Mouse (Mus musculus) inflammation-experienced regulatory T-cells, adult 16 weeks (primary cell): ENCODE data around the gene Sh3pxd2b. TPM values are rescaled to one million over a fixed set of nuclear protein-coding genes. Genes with fewer than 3 reads are reported as not detected.

Experiments used
- polyA plus RNA-seq: library from polyadenylated mRNA; unstranded; fragments of 100-300 nt; shearing (Covaris generic); gene quantifications from one replicate; pipeline ENCODE4 v1.2.1, GENCODE M21; 2017

Sh3pxd2b gene
- 0.12 TPM for polyA plus RNA-seq

DNA sequence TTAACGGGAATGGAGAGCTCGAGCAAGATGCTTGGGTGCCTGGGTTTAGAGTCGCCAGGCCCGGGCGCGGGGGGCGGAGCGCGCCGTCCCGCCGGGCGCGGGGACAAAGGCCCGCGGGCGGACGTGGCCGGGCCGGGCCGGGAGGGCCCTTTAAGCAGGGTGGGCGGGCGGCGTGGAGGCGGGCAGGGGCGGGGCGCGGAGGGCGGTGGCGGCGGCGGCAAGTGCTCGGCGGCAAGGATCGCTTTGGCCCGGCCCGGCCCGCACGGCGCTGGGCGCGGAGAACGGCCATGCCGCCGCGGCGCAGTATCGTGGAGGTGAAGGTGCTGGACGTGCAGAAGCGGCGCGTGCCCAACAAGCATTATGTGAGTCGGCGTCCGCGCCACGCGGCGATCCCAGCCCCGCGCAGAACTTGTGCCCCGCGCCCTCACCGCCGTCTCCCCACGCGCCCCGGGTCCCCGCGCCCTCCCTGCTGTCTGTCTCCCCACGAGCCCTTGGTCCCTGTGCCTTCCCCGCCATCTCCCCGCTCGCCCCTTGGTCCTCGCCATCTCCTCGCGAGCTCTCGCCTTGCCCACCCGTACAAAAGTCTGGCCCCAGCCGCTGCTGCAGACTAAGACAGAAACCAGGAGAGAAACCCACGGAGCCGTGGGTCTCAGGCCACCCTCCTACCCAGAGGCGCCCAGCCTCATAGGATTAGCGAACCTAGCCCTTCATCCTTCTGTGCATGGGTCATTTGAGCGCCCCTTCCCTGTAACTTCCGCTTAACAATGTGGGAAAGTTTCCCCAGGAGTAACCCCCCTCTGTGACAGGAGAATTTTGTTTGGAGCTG, at the start of gene Sh3pxd2b:
Sh3pxd2b (plus strand) TSS at position 214 of the 826 bp plus-strand sequence.

DNA sequence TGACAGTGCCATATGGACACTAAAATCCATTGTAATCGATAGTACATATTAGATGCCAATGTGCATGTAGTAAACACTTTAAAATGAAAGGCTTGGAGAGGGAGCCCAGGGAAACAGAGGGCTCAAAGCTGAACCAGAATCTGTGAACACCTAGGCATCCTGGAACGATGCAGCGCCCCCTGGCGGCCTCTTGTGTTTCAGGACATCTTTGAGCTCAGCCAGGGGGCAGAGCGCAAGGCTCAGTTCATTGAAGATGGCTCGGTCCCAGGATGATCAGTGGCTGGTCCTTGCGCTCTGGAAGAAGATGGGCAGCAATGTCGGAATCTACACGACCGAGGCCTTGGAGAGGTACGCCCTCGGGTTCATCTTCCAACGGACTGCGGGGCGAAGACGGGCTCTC, 47.8 kb upstream of the Sh3pxd2b start, which contains the start of gene Hbq1a:
Hbq1a (plus strand) TSS at position 205 of the 400 bp plus-strand sequence.

DNA sequence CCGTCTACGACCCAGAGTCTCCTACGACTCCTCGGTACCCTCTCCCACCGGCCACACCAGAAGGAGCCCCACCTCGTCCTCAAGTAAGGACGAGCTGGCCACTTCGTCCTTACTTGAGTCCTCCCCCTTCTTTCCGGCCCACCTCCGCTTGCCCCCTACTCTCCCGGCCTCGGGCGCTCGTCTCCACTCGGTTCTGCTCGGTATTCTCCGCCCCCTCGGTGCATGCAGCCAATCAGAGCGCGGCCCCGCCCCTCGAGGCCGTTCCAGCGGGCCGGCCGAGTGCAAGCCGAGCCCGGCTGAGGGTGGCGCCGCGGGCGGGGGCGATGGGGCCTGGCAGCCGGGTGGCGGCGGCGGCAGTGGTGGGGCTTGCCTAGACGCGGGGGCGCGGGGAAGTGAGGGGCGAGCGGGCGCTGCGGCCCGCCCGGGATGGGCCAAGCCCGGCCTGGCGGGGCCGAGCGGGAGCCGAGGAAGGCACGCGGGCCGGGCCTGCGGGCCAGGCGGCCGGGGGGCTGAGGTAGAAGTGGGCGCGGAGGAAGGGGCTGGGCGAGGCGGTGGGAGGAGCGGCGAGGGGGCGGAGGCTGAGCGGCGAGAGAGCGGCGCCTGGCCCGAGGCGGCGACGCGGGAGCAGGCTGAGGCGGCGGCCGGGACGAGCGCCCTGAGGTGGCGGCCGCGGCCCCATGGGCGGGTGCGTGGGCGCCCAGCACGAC, 107.3 kb downstream of the Sh3pxd2b start, which contains the start of gene Ubtd2:
Ubtd2 (plus strand) TSS at position 571 of the 707 bp plus-strand sequence.

Other genes with a start within 250 kb of the Sh3pxd2b start
- 20.5 TPM for gene Il9r, start 147.5 kb upstream of the Sh3pxd2b start, polyA plus RNA-seq
- gene Snrnp25, start 142.4 kb upstream of the Sh3pxd2b start, polyA plus RNA-seq: 46.3 TPM
- gene Rhbdf1, start 125.5 kb upstream of the Sh3pxd2b start, polyA plus RNA-seq: 1.2 TPM
- gene Mpg, start 121.3 kb upstream of the Sh3pxd2b start, polyA plus RNA-seq: 40.8 TPM
- 78.9 TPM for gene Nprl3, start 80.1 kb upstream of the Sh3pxd2b start, polyA plus RNA-seq
- gene Hba-x, start 71.4 kb upstream of the Sh3pxd2b start, polyA plus RNA-seq: not detected
- gene Hba-a1, start 64.3 kb upstream of the Sh3pxd2b start, polyA plus RNA-seq: 377 TPM
- not detected for gene Hbq1b, start 60.9 kb upstream of the Sh3pxd2b start, polyA plus RNA-seq
- 586 TPM for gene Hba-a2, start 51.3 kb upstream of the Sh3pxd2b start, polyA plus RNA-seq
- not detected for gene Hbq1a, start 47.8 kb upstream of the Sh3pxd2b start, polyA plus RNA-seq
- 5.0 TPM for gene Ubtd2, start 107.5 kb downstream of the Sh3pxd2b start, polyA plus RNA-seq
- 2.8 TPM for gene Efcab9, start 184.3 kb downstream of the Sh3pxd2b start, polyA plus RNA-seq
- 317 TPM for gene Stk10, start 185.5 kb downstream of the Sh3pxd2b start, polyA plus RNA-seq